Mouse (Mus musculus) ES-E14 (cell line): Measurements from ENCODE around the gene H2-Q7.
"Not testable (repeated sequence)": the region's sequence is repeated elsewhere in the genome, so short reads cannot be mapped to it uniquely, and the experiment has no call there.

ENCODE experiments used
- CHD2 ChIP-seq: IDR thresholded peaks from 2 replicates; pipeline ENCODE4 v1.6.1; 2014; ENCODE audit warnings: mild to moderate bottlenecking, low read depth, low read length, inconsistent platforms
- HCFC1 ChIP-seq: IDR thresholded peaks from 2 replicates; pipeline ENCODE4 v1.6.1; 2012; ENCODE audit warnings: low read length, inconsistent platforms, borderline replicate concordance; ENCODE audit not compliant: insufficient read depth

DNA sequence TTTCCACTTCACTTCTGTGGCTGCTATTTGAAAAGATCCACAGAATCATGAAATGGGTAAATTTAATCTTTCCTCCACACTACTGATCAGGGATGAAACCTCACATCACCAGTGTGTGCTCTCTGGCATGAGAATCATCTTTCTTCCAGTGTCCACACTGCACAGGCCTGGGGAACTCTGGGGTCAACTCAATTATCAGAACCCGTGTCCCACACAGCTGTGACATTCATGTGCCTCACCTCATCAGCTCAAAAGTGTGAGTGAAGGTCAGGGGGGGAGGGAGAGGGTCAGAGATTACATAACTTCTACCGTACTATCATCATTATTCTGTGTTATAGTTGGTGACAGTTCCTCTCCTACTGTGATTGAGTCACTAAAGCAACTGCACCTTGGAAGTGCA, 46.3 kb upstream of the H2-Q7 start:
- not testable (repeated sequence) for TF ChIP-seq CHD2, HCFC1
